Mouse (Mus musculus) ZHBTc4 (cell line): Measurements from ENCODE around the gene Nfix.

Experiments
- DNase-seq: peaks from one replicate; pipeline ENCODE4 v3.0.0-alpha.2; 2011; ENCODE audit warnings: low read depth, low spot score

Gene Nfix

DNA sequence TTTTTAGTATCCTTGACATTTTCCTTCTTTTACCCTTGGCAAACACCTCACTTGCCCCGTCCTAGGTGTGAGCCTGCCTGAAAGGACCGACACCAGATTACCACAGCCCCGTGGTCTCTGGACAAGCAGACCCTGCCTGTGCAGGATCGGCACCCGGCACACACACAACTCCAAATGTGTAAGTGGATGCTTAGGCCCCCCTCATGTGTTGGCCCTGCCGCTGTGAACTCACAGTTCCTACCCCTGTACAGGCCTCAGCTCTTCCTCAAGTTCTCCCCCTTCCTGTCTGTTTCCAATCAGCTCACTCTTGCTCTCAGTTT is 77.7 kb downstream of the Nfix start:
- DNase-seq: no peak

DNA sequence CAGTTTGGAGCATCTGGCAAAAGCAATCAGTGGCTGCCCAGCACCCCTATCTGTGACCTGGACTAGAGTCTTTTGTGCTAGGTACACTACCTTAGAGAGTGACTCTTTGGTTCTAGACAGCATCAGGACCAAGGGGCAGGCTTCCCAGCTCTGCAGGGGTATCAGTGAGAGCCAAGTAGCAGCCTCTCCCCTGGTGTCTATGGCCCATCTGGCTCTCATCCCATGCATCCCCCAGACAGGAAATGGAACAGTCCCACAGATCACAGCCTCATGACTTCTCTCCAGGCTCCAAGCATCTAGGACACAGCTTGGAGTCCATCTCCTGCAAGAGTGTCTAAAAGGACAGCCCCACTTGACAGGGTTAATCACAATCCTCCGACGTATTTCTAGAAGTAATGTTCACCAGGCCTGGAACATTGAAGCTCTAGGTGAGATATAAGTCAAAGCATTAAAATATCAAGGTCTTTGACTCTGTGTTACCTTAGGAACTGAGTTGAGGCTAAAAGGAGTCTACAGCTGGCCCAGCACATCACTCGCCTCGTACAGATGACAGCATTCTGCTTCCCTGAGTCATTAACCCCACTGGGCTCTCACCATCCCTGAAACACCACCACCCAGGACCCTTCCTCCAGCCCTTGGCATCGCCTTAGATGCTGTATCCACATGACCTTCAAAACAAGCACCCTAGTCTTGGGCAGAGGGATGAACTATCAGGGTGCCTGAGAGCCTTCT is 81.0 kb downstream of the Nfix start:
- no peak for DNase-seq

DNA sequence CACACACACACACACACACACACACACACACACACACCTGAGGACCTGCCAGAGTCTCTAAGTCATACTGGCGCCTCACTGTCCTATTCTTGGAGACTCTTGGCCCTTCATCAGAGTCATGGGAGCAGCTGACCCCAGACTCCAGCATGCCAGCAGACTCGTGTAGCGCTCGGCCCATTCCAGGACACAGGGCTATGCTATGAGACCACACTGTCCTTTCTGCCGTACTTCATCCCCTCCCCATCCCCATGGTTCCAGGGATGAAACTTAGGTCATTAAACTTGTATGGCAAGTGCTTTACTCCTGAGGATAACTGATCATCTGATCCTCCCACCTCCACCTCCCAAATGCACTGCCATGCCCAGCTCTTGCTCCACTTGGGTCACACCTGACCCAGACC is 81.7 kb downstream of the Nfix start:
- no peak for DNase-seq

DNA sequence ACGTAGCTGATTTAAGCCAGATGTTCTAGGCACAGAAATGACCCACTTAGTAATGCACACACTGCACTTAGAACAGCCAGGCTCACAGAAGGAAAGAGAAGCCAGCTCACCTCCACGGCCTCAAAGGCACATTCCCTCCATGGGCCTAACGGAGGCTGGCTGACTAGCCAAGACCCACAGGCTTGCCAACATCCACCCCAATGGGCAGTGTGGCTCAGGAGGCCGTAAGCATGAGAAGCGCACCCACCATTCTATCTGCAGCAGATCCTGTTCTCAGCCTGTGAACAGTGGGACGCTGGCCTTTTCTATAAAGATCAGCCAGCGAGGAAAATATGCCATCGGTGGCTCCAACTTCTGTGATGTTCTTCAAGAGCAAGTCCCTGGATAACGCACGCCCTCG is 83.4 kb downstream of the Nfix start:
- DNase-seq: no peak

DNA sequence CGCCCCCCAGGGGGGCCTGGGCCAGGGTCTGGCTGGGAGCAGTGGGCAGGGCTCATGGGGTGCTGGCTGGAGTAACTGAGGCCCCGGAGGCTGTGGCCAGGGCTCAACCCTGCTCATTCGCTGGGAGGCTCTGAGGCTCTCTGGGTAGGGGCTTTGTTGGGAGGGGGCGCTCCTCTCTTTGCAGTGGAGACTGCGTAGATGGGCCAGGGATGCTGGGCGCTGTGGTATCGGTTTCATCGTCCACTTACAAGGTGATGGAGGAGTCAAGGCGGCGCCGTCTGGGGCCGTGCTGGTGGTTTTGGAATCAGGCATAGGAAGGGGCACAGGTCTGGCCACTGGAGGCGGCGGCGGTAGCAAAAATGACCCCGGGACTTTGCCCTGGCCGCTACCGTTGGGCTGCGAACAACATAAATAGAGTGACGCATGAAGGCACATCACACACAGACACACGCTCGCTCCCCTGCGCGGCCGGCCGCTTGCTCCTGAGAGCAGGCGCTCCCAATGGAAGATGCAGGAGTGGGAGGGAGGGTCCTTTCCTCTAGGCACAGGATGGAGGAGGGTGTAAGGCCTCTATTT is 84.2 kb downstream of the Nfix start:
- no peak for DNase-seq

DNA sequence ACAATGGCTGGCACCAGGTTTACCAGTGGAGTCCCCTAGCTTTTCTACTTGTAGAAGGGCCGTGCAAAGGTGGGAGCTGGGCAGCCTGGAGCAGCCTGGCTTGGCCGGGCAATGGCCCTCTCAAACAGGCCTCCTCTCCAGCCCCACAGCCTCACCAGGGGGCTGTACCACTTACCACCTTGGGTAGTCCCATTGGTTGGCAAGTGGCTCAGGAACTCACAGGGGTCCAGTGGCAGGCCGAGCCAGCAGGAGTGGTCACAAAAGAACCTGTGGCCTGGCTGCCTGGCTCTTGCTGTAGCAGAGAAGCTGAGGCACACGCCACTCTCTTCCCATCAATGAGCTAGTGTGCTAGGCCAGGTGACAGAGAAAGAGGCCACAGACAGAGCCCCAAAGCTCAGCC is 86.0 kb downstream of the Nfix start:
- DNase-seq: no peak

DNA sequence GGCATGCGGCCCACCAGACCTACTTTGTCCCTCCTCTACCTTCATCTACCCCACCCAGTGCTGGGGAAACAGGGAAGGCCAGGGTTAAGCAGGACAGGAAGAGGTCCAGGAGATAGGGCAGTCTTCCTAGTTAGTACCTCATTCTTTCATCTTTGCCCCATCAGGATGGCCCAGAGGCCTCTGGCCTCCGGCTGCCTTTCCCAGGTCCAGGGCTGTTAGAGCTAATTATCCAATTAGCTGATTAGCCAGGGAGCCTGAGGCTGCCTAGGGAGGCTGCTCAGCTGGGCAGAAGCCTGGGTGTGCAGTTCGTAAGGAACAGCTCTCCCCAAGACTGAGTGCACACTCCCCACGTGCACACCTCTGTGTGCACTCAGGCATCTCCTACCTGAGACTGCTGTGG is 86.8 kb downstream of the Nfix start:
- no peak for DNase-seq

DNA sequence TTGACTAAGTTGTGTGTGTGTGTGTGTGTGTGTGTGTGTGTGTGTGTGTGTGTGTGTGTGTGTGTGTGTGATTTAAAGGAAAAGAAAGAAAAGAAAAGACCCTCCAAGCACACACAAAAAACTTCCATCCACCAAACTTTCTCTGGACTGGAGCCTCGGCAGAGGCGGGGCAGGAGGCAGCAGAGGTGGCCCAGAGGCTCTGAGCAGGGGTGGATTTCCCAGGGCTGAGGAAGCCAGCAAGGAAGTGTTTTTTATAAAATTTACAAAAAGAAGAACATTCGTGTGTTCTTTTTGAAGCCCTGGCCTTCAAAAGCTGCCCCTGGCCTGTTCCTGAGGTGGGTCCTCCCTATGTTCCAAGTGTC is 87.4 kb downstream of the Nfix start:
- no peak for DNase-seq

DNA sequence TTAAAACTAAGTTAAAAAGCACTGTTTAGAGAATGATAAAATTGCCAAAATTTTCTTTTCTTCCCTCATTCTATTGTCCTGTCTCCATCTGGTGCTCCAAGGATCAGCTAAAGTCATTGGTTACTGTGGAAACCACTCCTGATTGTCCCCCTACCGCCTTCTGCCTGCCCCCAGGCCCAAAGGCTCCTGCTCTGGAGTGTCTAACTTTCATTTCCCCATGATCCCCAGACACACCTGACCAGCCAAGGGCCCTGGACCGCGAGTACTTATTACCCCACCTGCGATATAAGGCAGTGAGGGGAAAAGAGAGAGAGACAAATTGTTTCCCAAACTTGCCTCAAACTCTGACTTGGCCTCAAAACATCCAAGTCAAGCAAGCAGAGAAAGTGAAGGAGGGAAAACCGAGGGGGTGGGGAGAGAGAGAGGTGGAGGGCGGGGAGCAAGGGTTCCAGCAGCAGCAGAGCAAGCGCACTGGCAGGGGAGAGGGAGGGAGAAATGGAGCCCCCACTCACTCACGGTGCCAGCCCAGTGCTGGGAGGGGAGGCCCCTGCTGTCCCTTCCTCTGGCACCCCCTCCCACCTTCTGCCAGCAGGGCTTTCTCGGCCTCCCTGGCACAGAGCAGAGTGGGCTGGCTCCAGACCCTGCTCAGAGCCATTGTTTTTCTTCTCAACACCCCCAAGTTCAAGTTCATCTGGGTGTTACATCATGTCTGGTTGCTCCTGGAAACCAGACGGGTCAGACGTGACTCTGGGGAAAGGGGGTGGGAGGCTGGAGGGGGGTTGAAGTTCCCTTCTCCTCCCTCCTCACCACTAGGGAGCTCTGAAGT is 88.0 kb downstream of the Nfix start:
- no peak for DNase-seq

DNA sequence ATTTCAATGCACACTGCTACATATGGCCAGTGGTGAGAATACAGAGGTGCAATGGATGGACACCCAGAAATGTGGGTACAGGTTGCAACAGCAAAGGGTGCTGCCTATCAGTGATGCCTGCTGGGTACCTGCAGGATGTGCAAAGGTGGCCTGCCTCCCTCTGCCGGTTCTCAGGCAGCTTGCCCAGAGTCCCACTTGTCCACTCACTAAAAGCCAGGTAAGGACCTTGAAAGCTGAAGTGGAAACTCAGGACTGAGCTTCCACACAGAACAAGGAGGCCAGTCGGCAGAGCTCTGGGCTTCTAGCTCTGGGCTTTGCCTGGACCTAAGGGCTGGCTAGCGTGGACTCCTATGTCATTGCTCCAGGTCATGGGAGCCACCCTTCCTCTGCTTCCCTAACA is 88.8 kb downstream of the Nfix start:
- no peak for DNase-seq

DNA sequence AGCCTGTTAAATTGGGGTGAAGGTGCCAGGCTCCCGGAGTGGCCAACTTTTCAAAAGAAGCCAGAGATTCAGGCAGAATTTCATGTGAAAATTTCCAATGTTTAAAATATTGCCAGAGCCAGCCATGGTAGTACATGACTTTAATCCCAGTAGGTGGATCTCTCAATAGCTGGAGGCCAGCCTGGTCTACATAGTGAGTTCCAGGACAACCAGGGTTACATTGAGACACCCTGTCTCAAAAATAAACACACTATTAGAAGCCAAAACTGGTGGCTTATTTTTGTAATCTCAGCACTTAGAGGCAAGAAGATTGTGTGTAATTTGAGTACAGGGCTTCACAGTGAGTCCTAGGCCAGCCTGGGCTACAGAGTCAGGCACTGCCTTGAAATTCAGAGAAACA is 90.2 kb downstream of the Nfix start:
- no peak for DNase-seq

DNA sequence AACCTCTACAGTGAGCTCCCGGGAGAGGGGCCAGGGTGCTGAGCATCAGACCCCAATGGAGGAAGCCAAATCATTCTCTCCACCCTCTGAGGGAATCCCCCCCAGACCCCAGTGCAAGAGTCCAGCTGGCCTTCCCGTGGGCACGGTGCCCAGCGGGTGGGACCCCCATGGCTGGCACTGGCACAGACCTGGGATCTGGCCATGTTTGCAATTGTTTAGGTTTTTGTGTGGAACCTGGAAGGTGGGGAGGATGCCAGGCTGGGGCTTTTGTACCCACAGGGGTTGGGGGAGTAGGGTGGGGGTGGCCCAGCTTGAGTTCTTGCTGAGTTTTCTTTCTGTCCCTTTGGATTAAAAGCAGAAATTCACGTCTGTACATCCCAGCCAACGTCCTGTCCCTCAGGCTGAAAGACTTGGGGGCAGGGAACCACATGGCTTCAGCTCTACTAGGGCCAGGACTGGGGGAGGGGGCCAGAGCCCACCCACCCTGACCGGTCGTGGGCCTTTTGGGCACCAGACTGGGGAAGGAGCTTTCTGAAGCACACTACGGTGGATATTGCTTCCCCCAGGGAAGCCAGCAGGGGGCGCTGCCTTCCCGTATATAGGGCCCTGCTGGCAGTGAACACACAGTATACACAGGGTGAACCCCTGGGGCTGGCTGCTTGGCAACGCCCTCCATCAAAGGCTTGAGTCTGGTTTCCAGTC is 91.2 kb downstream of the Nfix start:
- peak; percentile 93 for DNase-seq

DNA sequence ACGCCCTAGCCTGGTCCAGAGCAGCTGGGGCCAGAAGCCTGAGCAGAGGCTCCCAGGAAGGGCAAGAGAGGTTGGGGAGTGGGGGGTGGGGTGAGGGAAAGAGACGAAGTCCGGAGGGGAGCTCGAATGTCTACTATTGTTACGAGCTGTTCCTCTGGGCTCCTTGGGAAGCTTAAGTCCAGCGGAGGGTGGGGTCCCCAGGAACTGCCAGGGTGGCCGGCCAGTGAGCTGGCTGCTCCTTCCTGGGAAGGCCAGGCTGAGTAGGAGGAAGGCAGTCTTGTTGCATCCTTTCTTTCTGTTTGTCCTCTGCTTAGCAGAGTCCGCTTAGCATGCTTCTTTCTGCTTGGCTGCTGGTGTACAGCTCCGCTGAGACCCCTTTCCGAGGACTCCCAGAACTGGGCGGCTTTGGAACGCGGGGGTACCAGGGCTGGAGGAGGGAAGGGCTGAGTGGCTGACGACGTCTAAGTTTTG is 92.0 kb downstream of the Nfix start:
- no peak for DNase-seq

DNA sequence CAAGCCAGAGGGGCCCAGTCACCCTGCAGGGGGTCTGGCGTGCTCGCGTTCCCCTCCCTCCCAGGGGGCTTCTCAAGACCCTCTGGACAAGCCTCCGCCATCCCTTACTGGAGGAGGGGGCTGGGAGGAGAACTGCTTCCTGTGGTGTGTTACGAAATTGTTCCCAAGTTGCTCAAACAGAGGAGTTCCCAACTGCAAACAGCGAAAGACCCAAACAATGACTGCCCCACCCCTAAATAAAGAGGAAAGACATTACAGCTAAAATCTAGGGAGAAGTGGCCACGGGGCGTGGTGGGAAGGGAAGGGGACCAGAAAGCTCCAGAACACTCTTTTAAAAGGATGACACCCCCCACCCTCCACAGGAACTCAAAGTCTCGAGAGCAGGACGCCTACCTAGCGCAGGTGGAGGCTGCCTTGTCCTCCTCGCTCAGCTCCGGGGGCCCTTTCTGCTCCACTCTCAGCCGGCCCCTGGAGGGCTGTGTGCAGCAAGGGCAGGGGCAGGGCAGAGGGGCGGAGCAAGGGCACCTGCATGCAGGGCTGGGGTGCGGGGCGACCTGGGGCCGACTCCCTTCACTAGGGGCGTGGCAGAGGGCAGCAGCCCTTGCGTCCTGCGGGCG is 92.8 kb downstream of the Nfix start:
- no peak for DNase-seq

DNA sequence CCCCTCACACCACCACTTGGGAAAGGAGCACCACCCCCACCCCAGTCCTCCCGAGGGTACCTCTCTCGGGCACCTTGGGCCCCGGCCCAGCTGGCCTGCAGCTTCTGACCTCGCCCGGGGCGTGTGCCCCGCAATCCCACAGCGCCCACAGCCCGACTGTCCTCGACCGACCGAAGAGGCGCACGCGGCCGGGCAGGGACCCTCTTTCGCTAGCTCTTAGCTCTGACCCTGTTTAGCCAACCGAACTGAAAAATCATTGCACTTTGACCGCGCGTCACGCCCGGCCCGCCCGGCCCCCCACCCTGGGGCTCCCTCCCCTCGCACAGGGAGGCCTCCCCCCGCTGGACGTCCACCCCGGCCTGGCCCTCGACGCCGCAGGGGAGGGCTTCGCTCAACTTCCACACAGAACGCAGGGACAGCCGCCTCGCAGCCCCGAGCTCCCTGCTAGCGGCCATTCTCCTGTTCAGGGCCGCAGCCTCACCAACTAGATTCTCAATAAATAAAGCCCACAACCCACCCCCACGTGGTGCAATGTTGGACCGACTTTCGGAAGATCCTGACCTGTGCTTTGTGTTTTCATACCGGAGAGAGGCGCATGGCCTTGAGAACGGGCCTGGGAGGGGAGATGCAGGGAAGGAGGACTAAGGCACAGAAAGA is 93.4 kb downstream of the Nfix start:
- DNase-seq: no peak

DNA sequence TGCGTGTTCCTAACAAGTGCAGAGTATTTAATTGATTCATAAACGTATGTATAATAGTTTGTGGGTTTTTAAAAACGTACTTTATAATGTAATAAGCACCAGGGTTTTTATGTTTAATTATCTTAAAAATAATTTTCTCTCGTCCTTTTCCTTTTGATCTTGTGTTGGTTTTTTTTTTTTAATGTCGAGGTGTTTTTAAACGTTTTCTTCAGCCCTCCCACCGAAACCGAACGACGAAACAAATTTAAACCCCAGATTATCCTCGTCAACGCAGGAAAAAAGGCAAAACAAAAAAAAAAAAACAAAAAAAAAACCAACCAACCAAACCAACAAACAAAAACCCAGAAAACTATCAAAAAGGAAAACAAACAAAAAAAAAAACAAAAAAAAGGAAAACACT is 94.2 kb downstream of the Nfix start:
- no peak for DNase-seq

DNA sequence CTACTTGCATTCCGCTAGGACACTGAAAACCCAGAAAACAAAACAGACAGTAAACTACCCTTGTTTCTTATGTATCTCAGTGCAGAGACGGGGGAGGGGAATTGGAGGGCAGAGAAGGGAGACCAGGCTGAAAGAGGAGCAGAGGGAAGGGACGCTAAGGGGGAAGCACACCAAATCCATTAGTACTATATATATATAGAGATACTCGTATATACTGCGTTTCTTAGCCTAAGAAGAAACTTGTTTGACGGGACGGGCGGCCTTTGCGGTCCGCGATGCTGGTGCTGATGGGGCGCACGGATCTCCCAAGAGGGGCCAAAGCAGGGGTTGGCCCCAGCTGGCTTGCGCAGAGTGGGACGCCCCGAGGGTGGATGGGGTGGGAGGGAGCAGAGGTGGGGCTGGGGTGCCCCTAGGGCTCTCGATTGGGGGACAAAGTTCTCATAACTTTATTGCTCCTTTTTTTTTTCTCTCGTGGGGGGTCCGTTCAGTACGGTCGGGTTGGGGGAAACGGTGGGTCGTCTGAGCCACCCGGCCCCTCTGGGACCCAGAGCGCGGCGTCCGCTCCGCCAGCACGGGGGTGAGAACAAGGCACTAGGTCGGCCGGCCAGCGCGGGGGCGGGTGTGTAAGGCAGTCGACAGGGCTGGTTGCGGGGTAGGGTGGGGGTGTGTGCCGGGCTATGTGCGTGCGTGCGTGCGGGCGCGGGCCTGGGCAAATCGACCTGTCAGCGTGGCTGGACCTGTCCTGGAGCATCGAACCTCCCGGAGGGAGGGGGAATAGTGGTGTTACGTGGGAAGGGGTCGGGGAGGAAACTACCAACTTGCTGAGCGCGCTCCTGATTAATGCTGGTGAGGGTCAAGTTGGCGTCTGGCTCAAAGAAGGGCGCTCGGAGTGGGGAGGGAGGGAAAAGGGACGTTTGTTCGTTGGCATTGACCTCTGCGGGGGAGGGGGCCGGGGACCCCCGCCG is 95.0 kb downstream of the Nfix start:
- peak; percentile 59 for DNase-seq

DNA sequence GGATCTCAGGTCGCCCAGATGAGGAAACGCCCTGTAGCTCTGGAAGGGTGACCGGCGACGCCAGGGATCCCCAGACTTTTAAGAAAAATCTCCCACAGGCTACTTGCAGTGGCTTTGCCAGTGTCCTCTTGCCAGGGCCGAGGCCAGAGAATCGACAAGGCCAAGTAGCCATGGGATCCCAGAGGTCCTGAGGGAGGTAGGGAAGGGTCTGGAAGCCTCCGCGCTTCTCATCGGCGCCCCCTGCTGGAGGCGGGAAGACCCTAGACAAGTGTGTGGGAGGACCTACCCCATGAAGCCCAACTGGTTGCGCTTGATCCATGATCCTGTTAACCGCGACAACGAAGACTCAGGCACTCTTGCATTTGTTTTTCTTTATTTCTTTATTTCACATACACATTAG is 95.8 kb downstream of the Nfix start:
- DNase-seq: peak; percentile 96

DNA sequence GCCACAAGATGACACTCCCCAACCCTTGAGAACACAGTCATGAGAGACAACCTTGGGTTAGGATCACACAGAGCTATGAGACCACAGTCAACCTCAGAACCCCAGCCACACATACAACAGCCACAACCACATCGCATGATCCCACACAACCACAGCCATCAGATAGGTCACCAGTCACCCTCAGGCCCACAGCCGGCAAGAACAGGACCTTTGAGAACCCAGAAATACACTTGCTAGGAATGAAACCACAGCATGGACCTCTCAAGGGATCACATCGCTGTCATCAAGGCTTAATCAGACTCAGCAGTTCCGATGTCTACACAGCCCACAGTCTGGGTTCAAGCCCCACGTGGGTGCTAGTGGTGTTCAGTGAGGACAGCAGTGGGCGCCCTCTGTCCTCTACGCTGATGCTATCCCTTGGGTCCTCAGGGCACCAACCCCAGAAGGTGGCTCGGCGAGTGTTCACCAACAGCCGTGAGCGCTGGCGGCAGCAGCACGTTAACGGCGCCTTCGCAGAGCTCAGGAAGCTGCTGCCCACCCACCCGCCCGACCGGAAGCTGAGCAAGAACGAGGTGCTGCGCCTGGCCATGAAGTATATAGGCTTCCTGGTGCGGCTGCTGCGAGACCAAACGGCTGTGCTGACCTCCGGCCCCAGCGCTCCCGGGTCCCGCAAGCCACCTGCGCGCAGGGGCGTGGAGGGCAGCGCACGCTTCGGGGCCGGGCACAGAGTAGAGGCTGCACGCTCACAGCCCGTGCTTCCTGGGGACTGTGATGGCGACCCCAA is 96.5 kb downstream of the Nfix start:
- DNase-seq: no peak
